Mouse (Mus musculus): ENCODE measurements at regions not wholly inside any gene's neighbourhood (a gene's known extent, or its start where the extent isn't known, plus 50 kb on each side); places are given as distances from the start of the nearest gene placed in this dataset.

DNA sequence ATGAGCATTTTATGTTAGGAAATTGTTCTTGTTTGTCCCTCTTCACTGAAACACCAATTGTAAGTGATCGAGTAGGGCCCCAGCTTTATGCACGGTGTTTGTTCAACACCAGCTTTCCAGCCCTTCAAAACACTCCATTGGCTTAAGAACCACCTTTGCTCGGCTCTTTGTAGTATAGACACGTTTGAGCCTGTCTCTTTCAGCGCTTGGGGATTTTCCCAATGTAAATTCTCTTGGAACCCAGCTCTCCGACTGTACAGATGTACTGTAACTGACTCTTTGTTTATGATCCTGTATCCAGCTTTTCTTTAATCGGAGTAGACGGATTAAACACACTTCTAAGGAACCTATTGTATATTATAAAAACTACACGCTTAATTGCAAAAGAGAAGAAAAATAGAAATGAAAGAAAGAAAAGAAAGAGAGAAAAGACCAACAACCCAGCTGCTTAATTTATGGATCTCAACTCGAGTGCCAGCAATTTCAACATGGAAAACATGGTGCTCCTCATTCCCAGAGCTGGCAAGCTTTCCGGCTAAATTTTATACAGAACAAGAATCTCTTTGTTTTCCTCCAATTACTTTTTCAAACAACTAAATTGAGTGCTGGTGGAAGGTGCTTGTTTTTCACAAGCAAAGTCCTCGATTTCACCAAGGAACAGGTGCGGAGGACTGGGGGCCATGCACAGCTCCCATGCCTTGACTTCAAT, 430.4 kb downstream of the Adgrl2 start:
- Histone ChIP-seq H3K4me2 (ENCODE audit: low read depth) (no peak overlapping the region), H3K27me3 (ENCODE audit: control insufficient read depth, insufficient read depth, insufficient read length) (no peaks in the 10 kb centered on the region), H3K36me3 (ENCODE audit: control insufficient read depth, insufficient read depth) (no peaks in the 10 kb centered on the region), H3K79me2 (ENCODE audit: control insufficient read depth, insufficient read depth) (no peaks in the 10 kb centered on the region), H3K4me3 (no peak overlapping the region), H3ac (ENCODE audit: control insufficient read depth, insufficient read length) (no peak overlapping the region)
- no peak for TF ChIP-seq TCF3 (IDR thresholded peaks at IDR 0.05; ENCODE audit: insufficient read length, low read depth)
- no peak for TF ChIP-seq POLR2AphosphoS2 (IDR thresholded peaks at IDR 0.05; ENCODE audit: insufficient read length, low read depth)
- TF ChIP-seq SRF (IDR thresholded peaks at IDR 0.05; ENCODE audit: control insufficient read depth, insufficient read length, low read depth) = no peak
- TF ChIP-seq TCF12 (IDR thresholded peaks at IDR 0.05; ENCODE audit: insufficient read depth, poor library complexity, severe bottlenecking) = no peak
- no peak for TF ChIP-seq E2F4 (IDR thresholded peaks at IDR 0.05; ENCODE audit: insufficient read depth)
- TF ChIP-seq REST (IDR thresholded peaks at IDR 0.05; ENCODE audit: insufficient read depth, insufficient read length) = no peak
- TF ChIP-seq CEBPB (IDR thresholded peaks at IDR 0.05; ENCODE audit: insufficient read depth, poor library complexity, severe bottlenecking) = no peak
- no peak for TF ChIP-seq MYOD1 (IDR thresholded peaks at IDR 0.05; ENCODE audit: control insufficient read depth in 1 of 3, insufficient read length in 2 of 3, low read depth in 2 of 3)
- TF ChIP-seq MAX (IDR thresholded peaks at IDR 0.05; ENCODE audit: low read depth) = no peak
- TF ChIP-seq POLR2A (IDR thresholded peaks at IDR 0.05; ENCODE audit: insufficient read length, low read depth) = no peak
- TF ChIP-seq USF1 (IDR thresholded peaks at IDR 0.05; ENCODE audit: low read depth) = no peak
- TF ChIP-seq MYOG (IDR thresholded peaks at IDR 0.05; ENCODE audit: control insufficient read depth in 1 of 3, insufficient read depth in 1 of 3, insufficient read length in 2 of 3, low read depth in 2 of 3) = no peak

DNA sequence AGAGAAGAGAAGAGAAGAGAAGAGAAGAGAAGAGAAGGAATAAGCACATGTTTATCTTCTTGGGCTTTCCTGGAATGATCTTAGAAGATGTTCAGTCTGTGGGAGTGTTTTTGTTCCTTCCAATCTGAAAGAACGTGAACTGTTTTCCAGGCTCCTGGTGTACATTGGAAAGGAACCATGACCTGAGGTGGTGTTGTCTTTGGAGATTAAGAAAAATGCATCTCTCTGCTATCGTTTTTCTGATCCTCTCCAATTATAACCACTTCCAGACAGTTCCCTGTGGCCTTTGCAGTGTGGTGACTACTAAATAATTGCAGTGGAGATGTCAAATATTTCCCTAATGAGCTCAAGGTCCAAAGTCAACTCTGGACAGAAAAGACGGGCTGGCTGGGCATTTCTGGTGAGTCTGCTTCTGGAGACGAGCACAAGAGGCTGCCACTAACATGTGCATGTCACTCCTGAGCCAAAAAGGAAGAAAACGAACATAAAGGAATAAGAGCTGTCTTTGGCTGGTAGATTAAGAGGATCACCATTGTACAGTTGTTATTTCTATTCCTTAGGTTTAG, 431.7 kb downstream of the Adgrl2 start:
- TF ChIP-seq TCF3 (IDR thresholded peaks at IDR 0.05; ENCODE audit: insufficient read length, low read depth) = no peak
- TF ChIP-seq REST (IDR thresholded peaks at IDR 0.05; ENCODE audit: insufficient read depth, insufficient read length) = no peak
- TF ChIP-seq USF1 (IDR thresholded peaks at IDR 0.05; ENCODE audit: low read depth) = no peak
- no peak for TF ChIP-seq MAX (IDR thresholded peaks at IDR 0.05; ENCODE audit: low read depth)
- TF ChIP-seq MYOG (IDR thresholded peaks at IDR 0.05; ENCODE audit: control insufficient read depth in 1 of 3, insufficient read depth in 1 of 3, insufficient read length in 2 of 3, low read depth in 2 of 3) = no peak
- TF ChIP-seq MYOD1 (IDR thresholded peaks at IDR 0.05; ENCODE audit: control insufficient read depth in 1 of 3, insufficient read length in 2 of 3, low read depth in 2 of 3) = no peak
- TF ChIP-seq POLR2AphosphoS2 (IDR thresholded peaks at IDR 0.05; ENCODE audit: insufficient read length, low read depth) = no peak
- no peak for TF ChIP-seq E2F4 (IDR thresholded peaks at IDR 0.05; ENCODE audit: insufficient read depth)
- Histone ChIP-seq H3K36me3 (ENCODE audit: control insufficient read depth, insufficient read depth) (no peaks in the 10 kb centered on the region), H3ac (ENCODE audit: control insufficient read depth, insufficient read length) (no peak overlapping the region)

DNA sequence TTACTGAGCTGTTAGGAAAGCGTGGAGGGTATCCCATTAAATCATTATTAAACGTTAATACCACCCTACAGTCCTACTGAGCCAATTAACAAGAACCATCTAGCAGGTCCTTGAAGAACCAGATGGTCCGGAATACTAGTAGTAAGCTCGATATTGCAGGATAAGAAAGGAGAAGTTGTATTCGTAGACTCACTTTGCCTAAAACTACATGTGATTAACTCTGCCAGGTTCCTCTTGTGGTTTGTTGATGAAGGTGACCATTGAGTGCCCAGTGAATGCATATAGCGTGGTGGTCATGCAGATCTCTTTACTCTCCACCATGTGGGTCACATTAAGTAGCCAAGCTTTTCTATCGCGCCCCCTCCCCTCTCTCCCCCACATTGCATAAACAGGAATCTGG, 435.0 kb downstream of the Adgrl2 start:
- TF ChIP-seq CEBPB (IDR thresholded peaks at IDR 0.05; ENCODE audit: insufficient read depth, poor library complexity, severe bottlenecking) (no peak), E2F4 (IDR thresholded peaks at IDR 0.05; ENCODE audit: insufficient read depth) (no peak), POLR2A (IDR thresholded peaks at IDR 0.05; ENCODE audit: insufficient read length, low read depth) (no peak), MAX (IDR thresholded peaks at IDR 0.05; ENCODE audit: low read depth) (no peak), USF1 (IDR thresholded peaks at IDR 0.05; ENCODE audit: low read depth) (no peak), SRF (IDR thresholded peaks at IDR 0.05; ENCODE audit: control insufficient read depth, insufficient read length, low read depth) (no peak), TCF3 (IDR thresholded peaks at IDR 0.05; ENCODE audit: insufficient read length, low read depth) (no peak), POLR2AphosphoS2 (IDR thresholded peaks at IDR 0.05; ENCODE audit: insufficient read length, low read depth) (no peak), TCF12 (IDR thresholded peaks at IDR 0.05; ENCODE audit: insufficient read depth, poor library complexity, severe bottlenecking) (no peak), MYOG (IDR thresholded peaks at IDR 0.05; ENCODE audit: control insufficient read depth in 1 of 3, insufficient read depth in 1 of 3, insufficient read length in 2 of 3, low read depth in 2 of 3) (no peak), MYOD1 (IDR thresholded peaks at IDR 0.05; ENCODE audit: control insufficient read depth in 1 of 3, insufficient read length in 2 of 3, low read depth in 2 of 3) (no peak), REST (IDR thresholded peaks at IDR 0.05; ENCODE audit: insufficient read depth, insufficient read length) (no peak)
- Histone ChIP-seq H3K4me2 (ENCODE audit: low read depth) (no peak overlapping the region), H3K36me3 (ENCODE audit: control insufficient read depth, insufficient read depth) (no peaks in the 10 kb centered on the region), H3K27me3 (ENCODE audit: control insufficient read depth, insufficient read depth, insufficient read length) (no peaks in the 10 kb centered on the region), H3ac (ENCODE audit: control insufficient read depth, insufficient read length) (no peak overlapping the region), H3K4me3 (no peak overlapping the region), H3K79me2 (ENCODE audit: control insufficient read depth, insufficient read depth) (no peaks in the 10 kb centered on the region)

More for the DNA sequence above, 431.7 kb downstream of the Adgrl2 start:
- Histone ChIP-seq H3K27me3 (ENCODE audit: control insufficient read depth, insufficient read depth, insufficient read length) (no peaks in the 10 kb centered on the region), H3K4me2 (ENCODE audit: low read depth) (no peak overlapping the region), H3K79me2 (ENCODE audit: control insufficient read depth, insufficient read depth) (no peaks in the 10 kb centered on the region), H3K4me3 (no peak overlapping the region)

DNA sequence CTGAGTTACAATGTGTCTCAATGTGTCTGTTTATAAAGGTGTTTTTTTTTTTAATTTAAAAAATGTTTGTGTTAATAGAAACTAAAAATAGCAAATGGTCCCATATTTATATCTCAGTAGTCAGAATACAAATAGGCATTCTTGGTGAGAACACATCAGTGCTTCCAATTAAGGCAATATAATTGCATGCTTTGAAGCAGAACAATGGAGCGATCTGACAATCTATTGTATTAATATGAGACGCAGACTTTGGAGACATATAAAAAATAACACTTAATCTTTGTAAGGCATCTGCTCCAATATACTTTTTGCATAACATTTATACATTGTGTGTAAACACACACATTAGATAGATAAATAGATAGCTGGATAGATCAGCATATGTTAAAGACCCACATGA, 439.6 kb downstream of the Adgrl2 start:
- H3K79me2 ChIP-seq (ENCODE audit: control insufficient read depth, insufficient read depth) = no peaks in the 10 kb centered on the region
- TF ChIP-seq SRF (IDR thresholded peaks at IDR 0.05; ENCODE audit: control insufficient read depth, insufficient read length, low read depth) = no peak
- no peak for TF ChIP-seq E2F4 (IDR thresholded peaks at IDR 0.05; ENCODE audit: insufficient read depth)
- TF ChIP-seq USF1 (IDR thresholded peaks at IDR 0.05; ENCODE audit: low read depth) = no peak
- TF ChIP-seq CEBPB (IDR thresholded peaks at IDR 0.05; ENCODE audit: insufficient read depth, poor library complexity, severe bottlenecking) = no peak
- no peak for TF ChIP-seq MYOD1 (IDR thresholded peaks at IDR 0.05; ENCODE audit: control insufficient read depth in 1 of 3, insufficient read length in 2 of 3, low read depth in 2 of 3)
- TF ChIP-seq POLR2A (IDR thresholded peaks at IDR 0.05; ENCODE audit: insufficient read length, low read depth) = no peak
- no peak for TF ChIP-seq TCF12 (IDR thresholded peaks at IDR 0.05; ENCODE audit: insufficient read depth, poor library complexity, severe bottlenecking)
- no peak for TF ChIP-seq MYOG (IDR thresholded peaks at IDR 0.05; ENCODE audit: control insufficient read depth in 1 of 3, insufficient read depth in 1 of 3, insufficient read length in 2 of 3, low read depth in 2 of 3)
- no peak for TF ChIP-seq MAX (IDR thresholded peaks at IDR 0.05; ENCODE audit: low read depth)
- TF ChIP-seq POLR2AphosphoS2 (IDR thresholded peaks at IDR 0.05; ENCODE audit: insufficient read length, low read depth) = no peak
- no peak for TF ChIP-seq REST (IDR thresholded peaks at IDR 0.05; ENCODE audit: insufficient read depth, insufficient read length)
- TF ChIP-seq TCF3 (IDR thresholded peaks at IDR 0.05; ENCODE audit: insufficient read length, low read depth) = no peak
- no peaks in the 10 kb centered on the region for H3K36me3 ChIP-seq (ENCODE audit: control insufficient read depth, insufficient read depth)

More for the DNA sequence above, 439.6 kb downstream of the Adgrl2 start:
- Histone ChIP-seq H3K27me3 (ENCODE audit: control insufficient read depth, insufficient read depth, insufficient read length) (no peaks in the 10 kb centered on the region), H3ac (ENCODE audit: control insufficient read depth, insufficient read length) (no peak overlapping the region), H3K4me2 (ENCODE audit: low read depth) (no peak overlapping the region), H3K4me3 (no peak overlapping the region)
